Mouse (Mus musculus): ENCODE measurements around the gene Prtg.

DNA sequence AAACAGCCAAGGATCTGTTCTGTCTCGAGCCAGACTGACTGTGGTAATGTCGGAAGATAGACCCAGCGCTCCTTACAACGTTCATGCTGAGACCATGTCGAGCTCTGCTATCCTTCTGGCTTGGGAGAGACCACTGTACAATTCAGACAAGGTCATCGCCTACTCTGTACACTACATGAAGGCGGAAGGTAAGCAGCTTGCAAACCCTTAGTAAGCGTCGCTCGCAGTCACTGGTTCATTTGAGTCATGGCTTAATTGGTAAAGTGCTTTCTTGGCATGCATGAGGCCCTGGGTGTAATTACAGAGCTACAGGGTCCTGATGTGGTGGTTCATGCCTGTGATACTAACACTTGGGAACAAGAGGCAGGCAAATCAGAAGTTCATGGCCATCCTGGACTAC lies 44.9 kb downstream of the Prtg start:
- TF ChIP-seq CTCF (IDR thresholded peaks at IDR 0.05; ENCODE audit: low read depth, low read length) (no peak), POLR2A (IDR thresholded peaks at IDR 0.05; ENCODE audit: borderline replicate concordance, low read depth, low read length) (no peak)
